9 mouse cellular contexts compared by ENCODE assay signal in genomic region chr5:124966622-124967332, GRCm38 (mm10). TPM values are rescaled to one million over a fixed set of nuclear protein-coding genes. Genes with fewer than 3 reads are reported as not detected.
DNase-seq lines count a peak whose midpoint lies in the region; ATAC-seq and TF ChIP-seq lines count a peak whose summit lies in the region.
"Had no signal": no experiment of that assay in that cellular context is flagged by ENCODE, and none has a peak within 500 bp of the region (broad histone marks: within the 10 kb centered on the region; RNA-seq: fewer than 3 reads in every experiment).

No protein-coding gene starts in this region.

- 0 out of 2 replicates have a peak overlapping the region, but pooled peaks have one; percentile 9 for H3K9ac ChIP-seq in embryonic facial prominence, embryonic 11.5 days (replicated peaks; ENCODE audit: low read length)
- H3K9ac ChIP-seq in hindbrain, postnatal 0 days (replicated peaks; ENCODE audit: low read length): no peak overlapping the region

- ATAC-seq in embryonic facial prominence, embryonic 11.5 days (replicated peaks; ENCODE audit: insufficient number of reproducible peaks, low FRiP score, low TSS enrichment, low read depth): no peak
- ATAC-seq in hindbrain, postnatal 0 days: peak; percentile 69; the same call in 1 of the 2 replicates

- no peak overlapping the region for H3K4me2 ChIP-seq in embryonic facial prominence, embryonic 11.5 days (ENCODE audit: low read depth, low read length)
- H3K4me2 ChIP-seq in hindbrain, postnatal 0 days (ENCODE audit: low read depth, low read length): no peak overlapping the region

- 73% methylated on average over 14 of the region's 14 CpGs for WGBS in embryonic facial prominence, embryonic 11.5 days
- 40% methylated on average over 14 of the region's 14 CpGs for WGBS in hindbrain, postnatal 0 days

- H3K27ac ChIP-seq in embryonic facial prominence, embryonic 11.5 days (replicated peaks; ENCODE audit: low read depth, low read length): no peak overlapping the region; the same call in 1 of the 2 replicates
- H3K27ac ChIP-seq in hindbrain, postnatal 0 days: peak overlapping the region; percentile 59

- no peak overlapping the region for H3K4me3 ChIP-seq in embryonic facial prominence, embryonic 11.5 days (ENCODE audit: low read depth, low read length)
- H3K4me3 ChIP-seq in hindbrain, postnatal 0 days (ENCODE audit: low read length): no peak overlapping the region

- intact Hi-C loops in left cerebral cortex, postnatal 10 days (cut with DNase I): no loop called here

- TF ChIP-seq CTCF in hindbrain, postnatal 0 days (IDR thresholded peaks at IDR 0.05; ENCODE audit: low read depth): no peak; the same call in 1 of the 2 replicates

- H3K4me1 ChIP-seq in embryonic facial prominence, embryonic 11.5 days (ENCODE audit: control insufficient read depth, insufficient read depth, low read length): peaks cover 5% of the 10 kb centered on the region; the same call in 1 of the 2 replicates
- H3K4me1 ChIP-seq in hindbrain, postnatal 0 days (ENCODE audit: insufficient read depth, low read length): peaks cover 27% of the 10 kb centered on the region; the same call in 1 of the 2 replicates

- no peaks in the 10 kb centered on the region for H3K27me3 ChIP-seq in embryonic facial prominence, embryonic 11.5 days (ENCODE audit: control insufficient read depth, insufficient read depth, low read length)
- no peaks in the 10 kb centered on the region for H3K27me3 ChIP-seq in hindbrain, postnatal 0 days (ENCODE audit: insufficient read depth, low read length)

- H3K9me3 ChIP-seq in embryonic facial prominence, embryonic 11.5 days (replicated peaks; ENCODE audit: control insufficient read depth, low read length): no peaks in the 10 kb centered on the region
- no peaks in the 10 kb centered on the region for H3K9me3 ChIP-seq in hindbrain, postnatal 0 days (ENCODE audit: low read length)

- H3K36me3 ChIP-seq in embryonic facial prominence, embryonic 11.5 days (replicated peaks; ENCODE audit: control insufficient read depth, insufficient read depth, low read depth, low read length): no peaks in the 10 kb centered on the region
- no peaks in the 10 kb centered on the region for H3K36me3 ChIP-seq in hindbrain, postnatal 0 days (ENCODE audit: insufficient read depth, low read length)

- peak; percentile 50 to 62 for DNase-seq in left cerebral cortex, postnatal 10 days (ENCODE audit: extremely low spot score in 1 of 2, low spot score in 2 of 2)
- DNase-seq in left cerebral cortex, adult 9 months (ENCODE audit: low spot score in 2 of 2): no peak
- peak; percentile 27 for DNase-seq in cerebellum, adult 11 months
- no peak for DNase-seq in embryonic facial prominence, embryonic 11.5 days (ENCODE audit: low spot score)
- peak; percentile 66 for DNase-seq in hindbrain, postnatal 0 days (ENCODE audit: low spot score)
- no peak for DNase-seq in retina, embryonic 14.5 days (ENCODE audit: low spot score)
- no peak for DNase-seq in thymus, postnatal 4 days
- no peak for DNase-seq in thymus, postnatal 14 days
- DNase-seq: heart, postnatal 10 days had no signal

RNA-seq across cellular contexts. Expression of gene Rflna, which starts 36.2 kb away (rescaled TPM):
- total RNA-seq in left cerebral cortex, postnatal 10 days (2021): 1 to 10 TPM; 1.4 to 1.5 TPM
- 7.2 and 10.3 TPM in 2 replicates for polyA plus RNA-seq in embryonic facial prominence, embryonic 11.5 days (2014; fragmentation: Nextera tagmentation; extraction: Ambion mirVana)
- total RNA-seq in hindbrain, postnatal 0 days (2014; rRNA removed): 9.8 and 14.2 TPM in 2 replicates
- polyA plus RNA-seq in hindbrain, postnatal 0 days (2015; fragmentation: Nextera tagmentation; extraction: Ambion mirVana): 7.4 and 7.5 TPM in 2 replicates

Comparison
In these comparisons a context has a peak if more than half of its experiments do, and no peak if none do; other contexts are left out.
1. DNase-seq: peak in left cerebral cortex, postnatal 10 days (2 of 2), cerebellum, adult 11 months (single experiment) and hindbrain, postnatal 0 days (single experiment); none in left cerebral cortex, adult 9 months (0 of 2), embryonic facial prominence, embryonic 11.5 days (single experiment), retina, embryonic 14.5 days (single experiment), thymus, postnatal 4 days (single experiment) and thymus, postnatal 14 days (single experiment).